Mouse (Mus musculus) heart, postnatal 14 days (tissue): ENCODE data around the gene Ppp1r12b. TPM values are rescaled to one million over a fixed set of nuclear protein-coding genes. Genes with fewer than 3 reads are reported as not detected.
A peak's percentile ranks its signal among the peaks of the same experiment; 100 is the strongest.

Experiments
- DNase-seq, 2 experiments: peaks; one replicate each; pipeline ENCODE4 v3.0.0; 2021 to 2022
- intact Hi-C: fragments of 180-260 bp; cut with DNase I; formaldehyde crosslinking; loops from one replicate; pipeline ENCODE4 v1.15.1; 2025
- total RNA-seq, 2 experiments: library from RNA; stranded (reverse); gene quantifications; 2 replicates each; pipeline ENCODE4 v1.2.3; 2021

Ppp1r12b gene
- total RNA-seq, 2 experiments from 2014 or later = 140 to 142 TPM

GRCm38 (mm10) chr1:134772821-134773220, 182.9 kb downstream of the Ppp1r12b start:
- DNase-seq = no peak

GRCm38 (mm10) chr1:134771999-134772398, 183.7 kb downstream of the Ppp1r12b start:
- no peak for DNase-seq
- intact Hi-C loops = no loop called here

More at GRCm38 (mm10) chr1:134772821-134773220, 182.9 kb downstream of the Ppp1r12b start:
- intact Hi-C loops = no loop called here

- intact Hi-C loops = no loop called here
- peak; percentile 45 to 53 for DNase-seq
Measured at GRCm38 (mm10) chr1:134771353-134771752, 184.4 kb downstream of the Ppp1r12b start.

- no peak for DNase-seq
- intact Hi-C loops = no loop called here
Measured at GRCm38 (mm10) chr1:134770312-134770711, 185.4 kb downstream of the Ppp1r12b start.

GRCm38 (mm10) chr1:134766448-134766847, 189.3 kb downstream of the Ppp1r12b start:
- intact Hi-C loops = no loop called here
- no peak for DNase-seq

- DNase-seq = no peak
- intact Hi-C loops = loop anchor here (5.0 kb wide), 1 partner anchor 37 kb away; no protein-coding TSS in a partner anchor
Measured at GRCm38 (mm10) chr1:134764831-134765458, 190.8 kb downstream of the Ppp1r12b start.

GRCm38 (mm10) chr1:134763776-134764438, 191.8 kb downstream of the Ppp1r12b start:
- intact Hi-C loops = loop anchor here (5.0 kb wide), 1 partner anchor 38 kb away; no protein-coding TSS in a partner anchor
- no peak for DNase-seq

- intact Hi-C loops = loop anchor here (5.0 kb wide), 1 partner anchor 39 kb away; no protein-coding TSS in a partner anchor
- DNase-seq = no peak
Measured at GRCm38 (mm10) chr1:134763250-134763649, 192.5 kb downstream of the Ppp1r12b start.

GRCm38 (mm10) chr1:134761534-134761933, 194.2 kb downstream of the Ppp1r12b start:
- intact Hi-C loops = loop anchor here (5.0 kb wide), 1 partner anchor 41 kb away; no protein-coding TSS in a partner anchor
- no peak for DNase-seq

GRCm38 (mm10) chr1:134760642-134761041, 195.1 kb downstream of the Ppp1r12b start:
- no peak for DNase-seq
- intact Hi-C loops = loop anchor here (5.0 kb wide), 1 partner anchor 42 kb away; no protein-coding TSS in a partner anchor

- peak; percentile 48 to 70 for DNase-seq
- intact Hi-C loops = no loop called here
Measured at GRCm38 (mm10) chr1:134759133-134759532, 196.6 kb downstream of the Ppp1r12b start.

- intact Hi-C loops = no loop called here
- no peak for DNase-seq
Measured at GRCm38 (mm10) chr1:134757230-134757629, 198.5 kb downstream of the Ppp1r12b start.

GRCm38 (mm10) chr1:134756190-134756873, 199.4 kb downstream of the Ppp1r12b start:
- no peak for DNase-seq
- intact Hi-C loops = no loop called here

- no peak for DNase-seq
- intact Hi-C loops = no loop called here
Measured at GRCm38 (mm10) chr1:134755548-134756189, 200.1 kb downstream of the Ppp1r12b start.

GRCm38 (mm10) chr1:134754818-134755217, 200.9 kb downstream of the Ppp1r12b start:
- intact Hi-C loops = no loop called here
- DNase-seq = no peak

- peak; percentile 39 to 67 for DNase-seq
- intact Hi-C loops = no loop called here
Measured at GRCm38 (mm10) chr1:134753751-134754630, 201.8 kb downstream of the Ppp1r12b start.

- intact Hi-C loops = no loop called here
- no peak for DNase-seq
Measured at GRCm38 (mm10) chr1:134752447-134752846, 203.3 kb downstream of the Ppp1r12b start.

GRCm38 (mm10) chr1:134749889-134750288, 205.9 kb downstream of the Ppp1r12b start:
- intact Hi-C loops = no loop called here
- peak; percentile 63 to 77 for DNase-seq
